Mouse (Mus musculus) E14TG2a.4 (cell line): ENCODE data around the gene Trim65.

Source experiments
- CTCF ChIP-seq: conservative IDR thresholded peaks from 2 replicates; pipeline ENCODE4 v1.5.1; 2014; ENCODE audit warnings: low read length
- NANOG ChIP-seq: IDR thresholded peaks from 2 replicates; pipeline ENCODE4 v1.6.1; 2014; ENCODE audit warnings: borderline replicate concordance, low read length, mixed read lengths

DNA sequence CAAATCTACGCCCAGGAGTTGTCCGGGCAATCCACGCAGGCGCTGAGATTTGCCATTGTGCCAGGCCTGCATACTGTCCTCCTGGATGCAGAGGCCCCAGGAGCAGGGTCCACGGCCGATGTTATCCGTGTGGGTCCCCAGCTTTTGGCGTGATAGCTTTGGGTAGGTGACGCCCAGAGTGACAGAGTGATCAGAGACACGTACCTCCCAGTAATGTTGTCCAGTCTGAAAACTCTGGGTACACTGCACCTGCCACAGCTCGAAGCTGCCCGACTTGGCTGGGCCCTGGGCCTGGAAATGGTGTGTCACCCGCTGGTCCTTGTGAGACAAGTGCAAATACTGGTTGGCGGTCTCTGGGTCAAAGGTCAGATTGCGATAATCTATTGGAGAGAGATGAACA is 4.7 kb downstream of the Trim65 start:
- TF ChIP-seq CTCF (no peak), NANOG (no peak)
